Mouse (Mus musculus) kidney, postnatal 0 days (tissue): ENCODE data around the gene Parp8. TPM values are rescaled to one million over a fixed set of nuclear protein-coding genes. Genes with fewer than 3 reads are reported as not detected.
A peak's percentile ranks its signal among the peaks of the same experiment; 100 is the strongest.

Experiments
- ATAC-seq: fragments of 200-750 bp; cut with Nextera tagmentation; replicated peaks from 2 replicates; pipeline ENCODE4 v1.8.0; 2017; ENCODE audit warnings: low read depth, moderate number of reproducible peaks, moderate TSS enrichment, moderate library complexity; ENCODE audit not compliant: low FRiP score
- DNase-seq: peaks from one replicate; pipeline ENCODE4 v3.0.0-alpha.2; 2016; ENCODE audit warnings: low spot score
- H3K27ac ChIP-seq: fragments of 300-500 bp; sonication (generic); 2 replicates; pipeline ENCODE4 v1.5.1; 2014; ENCODE audit warnings: mild to moderate bottlenecking
- H3K27me3 ChIP-seq: fragments of 300-500 bp; sonication (generic); 2 replicates; pipeline ENCODE4 v1.6.1; 2014; ENCODE audit warnings: low read length, mixed read lengths; ENCODE audit not compliant: insufficient read depth
- H3K36me3 ChIP-seq: fragments of 300-500 bp; sonication (generic); 2 replicates; pipeline ENCODE4 v1.6.1; 2014; ENCODE audit warnings: low read length, mixed read lengths; ENCODE audit not compliant: insufficient read depth
- H3K4me1 ChIP-seq: fragments of 300-500 bp; sonication (generic); replicated peaks from 2 replicates; pipeline ENCODE4 v1.6.1; 2014; ENCODE audit warnings: antibody characterized with exemption, low read length, mixed read lengths; ENCODE audit not compliant: insufficient read depth
- H3K4me2 ChIP-seq: fragments of 300-500 bp; sonication (generic); 2 replicates; pipeline ENCODE4 v1.6.1; 2014; ENCODE audit warnings: mild to moderate bottlenecking, low read length, moderate library complexity, mixed read lengths
- H3K4me3 ChIP-seq: fragments of 300-500 bp; sonication (generic); replicated peaks from 2 replicates; pipeline ENCODE4 v1.5.1; 2014; ENCODE audit warnings: low read depth, low read length
- H3K9ac ChIP-seq: fragments of 300-500 bp; sonication (generic); 2 replicates; pipeline ENCODE4 v1.6.1; 2014; ENCODE audit warnings: low read depth, low read length
- H3K9me3 ChIP-seq: fragments of 300-500 bp; sonication (generic); replicated peaks from 2 replicates; pipeline ENCODE4 v1.6.1; 2016; ENCODE audit warnings: low read length, inconsistent platforms, mixed read lengths
- CTCF ChIP-seq: IDR thresholded peaks from 2 replicates; pipeline ENCODE4 v1.5.1; 2016; ENCODE audit warnings: antibody characterized with exemption, low read depth, mild to moderate bottlenecking, moderate library complexity
- WGBS: fragments of 180-500 bp; shearing (Covaris S2); extraction: QIAGEN DNeasy Blood & Tissue Kit; methylation state at CpG from one replicate; pipeline ENCODE4 v1.1.7; 2014; 5-methylcytosine and 5-hydroxymethylcytosine counted together
- polyA plus RNA-seq: library from polyadenylated mRNA; unstranded; fragments of >200 nt; fragmentation: Nextera tagmentation; extraction: Ambion mirVana; gene quantifications from 2 replicates; pipeline ENCODE4 v1.2.1, GENCODE M21; 2015

Parp8 gene
- polyA plus RNA-seq, 1 experiment from 2014 or later = 11.7 TPM

- no peak overlapping the region for H3K27ac ChIP-seq
- no peak overlapping the region for H3K9ac ChIP-seq
- DNase-seq (peak; percentile 19), ATAC-seq (no peak)
- no peaks in the 10 kb centered on the region for H3K4me1 ChIP-seq
- H3K36me3 ChIP-seq = no peaks in the 10 kb centered on the region
- no peak overlapping the region for H3K4me2 ChIP-seq
- WGBS = 62% methylated on average over 10 of the region's 10 CpGs
- no peaks in the 10 kb centered on the region for H3K9me3 ChIP-seq
- no peak for TF ChIP-seq CTCF
- no peak overlapping the region for H3K4me3 ChIP-seq
- no peaks in the 10 kb centered on the region for H3K27me3 ChIP-seq
Observed at GRCm38 (mm10) chr13:116879580-116880192, 145.7 kb downstream of the Parp8 start.

DNA sequence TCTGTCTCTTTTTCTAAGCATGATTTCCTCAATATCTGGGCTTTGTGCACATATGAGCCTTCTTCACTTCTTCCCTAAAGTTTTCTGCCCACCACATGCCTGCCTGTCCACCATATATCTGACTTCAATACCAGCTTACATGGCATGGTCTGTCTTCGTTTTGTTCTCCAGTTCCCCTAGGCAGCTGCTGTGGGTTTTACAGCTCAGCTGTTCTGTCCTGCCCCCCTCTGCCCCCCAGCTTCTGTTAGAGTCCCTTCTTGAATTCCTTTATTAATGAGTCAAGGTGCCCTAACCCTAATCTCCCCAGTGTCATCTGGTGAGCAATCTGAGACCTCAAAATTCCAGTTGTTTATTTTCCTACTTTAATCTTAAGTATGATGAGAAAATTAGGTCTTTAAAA is 155.1 kb downstream of the Parp8 start:
- Histone ChIP-seq H3K4me1 (no peaks in the 10 kb centered on the region), H3K4me3 (no peak overlapping the region), H3K9ac (no peak overlapping the region), H3K4me2 (no peak overlapping the region), H3K27me3 (no peaks in the 10 kb centered on the region), H3K27ac (no peak overlapping the region), H3K9me3 (no peaks in the 10 kb centered on the region), H3K36me3 (no peaks in the 10 kb centered on the region)
- no peak for ATAC-seq
- no peak for TF ChIP-seq CTCF
- no peak for DNase-seq
- WGBS = 45% methylated on average over 1 of the region's 1 CpGs

- no peak overlapping the region for H3K4me3 ChIP-seq
- DNase-seq (no peak), ATAC-seq (no peak)
- WGBS = 75% methylated on average over 5 of the region's 5 CpGs
- TF ChIP-seq CTCF = no peak
- no peaks in the 10 kb centered on the region for H3K36me3 ChIP-seq
- no peak overlapping the region for H3K27ac ChIP-seq
- H3K27me3 ChIP-seq = no peaks in the 10 kb centered on the region
- H3K9ac ChIP-seq = no peak overlapping the region
- H3K4me2 ChIP-seq = no peak overlapping the region
- H3K9me3 ChIP-seq = no peaks in the 10 kb centered on the region
- no peaks in the 10 kb centered on the region for H3K4me1 ChIP-seq
Observed at GRCm38 (mm10) chr13:116843937-116844336, 181.4 kb downstream of the Parp8 start.

DNA sequence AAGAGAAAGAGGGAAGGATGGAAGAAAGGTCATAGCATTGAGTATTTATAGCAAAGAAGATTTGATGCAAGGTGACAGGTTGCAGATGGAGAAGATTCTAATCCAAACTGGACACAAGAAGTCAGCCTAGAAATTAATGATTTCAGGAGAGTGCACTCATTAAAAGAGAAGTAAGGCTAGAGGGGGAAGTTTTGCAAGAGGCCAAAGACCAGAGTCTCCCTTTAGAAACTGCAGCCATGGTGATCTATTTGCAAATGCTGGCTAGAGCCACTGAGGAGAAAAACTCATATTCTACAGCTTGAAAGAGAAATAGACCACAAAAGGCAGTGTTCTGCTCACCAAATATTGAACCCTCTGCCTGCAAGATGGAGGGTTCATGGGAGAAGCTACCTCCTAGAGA is 194.4 kb downstream of the Parp8 start:
- no peak for DNase-seq
- Histone ChIP-seq H3K4me3 (no peak overlapping the region), H3K9me3 (no peaks in the 10 kb centered on the region), H3K4me1 (no peaks in the 10 kb centered on the region), H3K4me2 (no peak overlapping the region), H3K9ac (no peak overlapping the region), H3K36me3 (no peaks in the 10 kb centered on the region), H3K27ac (no peak overlapping the region), H3K27me3 (no peaks in the 10 kb centered on the region)
- ATAC-seq = no peak
- no peak for TF ChIP-seq CTCF

- WGBS = 80% methylated on average over 3 of the region's 3 CpGs
- Histone ChIP-seq H3K27me3 (no peaks in the 10 kb centered on the region), H3K4me2 (no peak overlapping the region), H3K9me3 (no peaks in the 10 kb centered on the region), H3K4me1 (no peaks in the 10 kb centered on the region), H3K4me3 (no peak overlapping the region), H3K27ac (no peak overlapping the region), H3K36me3 (no peaks in the 10 kb centered on the region), H3K9ac (no peak overlapping the region)
- ATAC-seq = no peak
- no peak for DNase-seq
- TF ChIP-seq CTCF = no peak
Observed at GRCm38 (mm10) chr13:116829015-116829414, 196.3 kb downstream of the Parp8 start.

GRCm38 (mm10) chr13:116811456-116811855 is 213.9 kb downstream of the Parp8 start:
- no peaks in the 10 kb centered on the region for H3K9me3 ChIP-seq
- H3K36me3 ChIP-seq = no peaks in the 10 kb centered on the region
- DNase-seq (no peak), ATAC-seq (no peak)
- H3K4me3 ChIP-seq = no peak overlapping the region
- H3K27ac ChIP-seq = no peak overlapping the region
- H3K4me2 ChIP-seq = no peak overlapping the region
- H3K27me3 ChIP-seq = no peaks in the 10 kb centered on the region
- H3K4me1 ChIP-seq = no peaks in the 10 kb centered on the region
- no peak overlapping the region for H3K9ac ChIP-seq
- 92% methylated on average over 1 of the region's 1 CpGs for WGBS
- no peak for TF ChIP-seq CTCF

Other genes with a start within 250 kb of the Parp8 start
- 52.0 and 53.4 TPM in 2 replicates for gene Emb, start 183.0 kb upstream of the Parp8 start, polyA plus RNA-seq
- 0.10 and 0.13 TPM in 2 replicates for gene Gm17509, start 195.5 kb upstream of the Parp8 start, polyA plus RNA-seq